Mouse (Mus musculus) adrenal gland, adult 10 weeks (tissue): Measurements from ENCODE around the gene Gm6482. TPM values are rescaled to one million over a fixed set of nuclear protein-coding genes. Genes with fewer than 3 reads are reported as not detected.

Experiments
- polyA plus RNA-seq: library from polyadenylated mRNA; stranded (reverse); fragments of 350-450 nt; fragmentation: Illumina TruSeq; extraction: RNeasy Lipid Tissue Mini Kit (QIAGEN cat#74804); gene quantifications from one replicate; pipeline ENCODE4 v1.2.3, GENCODE M21; 2014; ENCODE audit warnings: low read depth, low replicate concordance

The Gm6482 gene
- polyA plus RNA-seq, result not detected

GRCm38 (mm10) chr14:41408181-41408580 is at the start of gene Gm6482:
TSS of gene Gm6482 (minus strand) at chr14:41408281.

DNA sequence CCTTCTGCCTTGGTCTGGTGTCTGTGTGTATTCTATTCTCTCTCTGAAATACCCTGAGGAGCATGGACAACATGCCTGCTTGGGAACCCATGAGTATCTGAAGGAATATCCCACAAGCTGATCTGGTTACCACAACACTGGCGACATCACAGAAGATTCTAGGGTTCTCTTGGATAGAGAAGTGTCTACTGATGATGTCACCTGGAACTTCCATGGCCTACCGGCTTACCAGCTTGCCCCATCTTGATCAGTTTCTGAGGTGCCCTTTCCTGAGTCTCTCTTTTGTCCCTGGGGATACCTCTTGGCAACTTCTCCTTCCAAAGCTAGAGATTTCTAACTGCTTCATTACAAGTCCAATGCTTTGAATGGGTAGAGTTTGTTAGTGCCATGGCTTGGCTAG is 45.3 kb upstream of the Gm6482 start, which contains the start of gene Gm7954:
Gm7954 (minus strand) TSS at position 101 of the 400 bp plus-strand sequence.

DNA sequence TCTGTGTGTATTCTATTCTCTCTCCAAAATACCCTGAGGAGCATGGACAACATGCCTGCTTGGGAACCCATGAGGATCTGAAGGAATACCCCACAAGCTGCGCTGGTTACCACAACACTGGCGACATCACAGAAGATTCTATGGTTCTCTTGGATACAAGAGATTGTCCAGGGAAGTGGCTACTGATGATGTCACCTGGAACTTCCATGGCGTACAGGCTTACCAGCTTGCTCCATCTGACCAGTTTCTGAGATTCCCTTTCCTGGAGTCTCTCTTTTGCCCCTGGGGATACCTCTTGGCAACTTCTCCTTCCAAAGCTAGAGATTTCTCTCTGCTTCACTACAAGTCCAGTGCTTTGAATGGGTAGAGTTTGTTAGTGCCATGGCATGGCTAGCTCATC is 21.8 kb downstream of the Gm6482 start, which contains the start of gene Gm7945:
Gm7945 (minus strand) TSS at position 101 of the 400 bp plus-strand sequence.

Other genes with a start within 250 kb of the Gm6482 start
- not detected for gene Sftpd, start 223.1 kb downstream of the Gm6482 start, polyA plus RNA-seq
- gene Gm2832, start 129.5 kb downstream of the Gm6482 start, polyA plus RNA-seq, result not detected
- gene Gm5798, start 59.7 kb downstream of the Gm6482 start, polyA plus RNA-seq, result not detected
- not detected for gene Gm7945, start 21.9 kb downstream of the Gm6482 start, polyA plus RNA-seq
- not detected for gene Gm7954, start 45.2 kb upstream of the Gm6482 start, polyA plus RNA-seq
- gene Gm3486, start 81.2 kb upstream of the Gm6482 start, polyA plus RNA-seq, result not detected
- gene Gm7970, start 147.3 kb upstream of the Gm6482 start, polyA plus RNA-seq, result not detected
- gene 1700049E17Rik2, start 164.9 kb upstream of the Gm6482 start, polyA plus RNA-seq, result not detected
- gene Gm3072, start 216.3 kb upstream of the Gm6482 start, polyA plus RNA-seq, result not detected
- not detected for gene Gm3676, start 238.2 kb upstream of the Gm6482 start, polyA plus RNA-seq